Mouse (Mus musculus) testis, adult 2 months (tissue): ENCODE measurements around the gene Vmn1r139.
"Not testable (repeated sequence)": the region's sequence is repeated elsewhere in the genome, so short reads cannot be mapped to it uniquely, and the experiment has no call there.

Experiments used
- CTCF ChIP-seq: fragments of 200-500 bp; IDR thresholded peaks from 2 replicates; pipeline ENCODE4 v1.5.1; 2012; ENCODE audit warnings: low read depth, mild to moderate bottlenecking, inconsistent platforms, low read length, moderate library complexity; ENCODE audit not compliant: control insufficient read depth, insufficient read depth, insufficient replicate concordance
- POLR2A ChIP-seq: fragments of 200-500 bp; IDR thresholded peaks from 2 replicates; pipeline ENCODE4 v1.6.1; 2012; ENCODE audit warnings: low read depth, mild to moderate bottlenecking, inconsistent platforms, low read length, moderate library complexity; ENCODE audit not compliant: control insufficient read depth

- not testable (repeated sequence) for TF ChIP-seq POLR2A, CTCF
Observed at GRCm38 (mm10) chr7:22028797-22029196, 40.1 kb upstream of the Vmn1r139 start, which contains the start of gene Vmn1r138.
